Mouse (Mus musculus) olfactory bulb, adult 2 months (tissue): Measurements from ENCODE around the gene Fam110a. TPM values are rescaled to one million over a fixed set of nuclear protein-coding genes. Genes with fewer than 3 reads are reported as not detected.

Source experiments
- H3K27ac ChIP-seq: fragments of 200-500 bp; 2 replicates; pipeline ENCODE4 v1.5.1; 2012; ENCODE audit warnings: low read depth, low read length; ENCODE audit not compliant: insufficient read depth
- H3K4me1 ChIP-seq: fragments of 200-500 bp; 2 replicates; pipeline ENCODE4 v1.6.1; 2012; ENCODE audit warnings: low read length; ENCODE audit not compliant: control insufficient read depth, insufficient read depth
- H3K4me3 ChIP-seq: fragments of 200-500 bp; 2 replicates; pipeline ENCODE4 v1.5.1; 2012; ENCODE audit warnings: mild to moderate bottlenecking, low read depth, low read length, moderate library complexity; ENCODE audit not compliant: insufficient read depth
- CTCF ChIP-seq: fragments of 200-500 bp; IDR thresholded peaks from 2 replicates; pipeline ENCODE4 v1.5.1; 2012; ENCODE audit warnings: low read depth, mild to moderate bottlenecking, low read length, moderate library complexity; ENCODE audit not compliant: insufficient read depth
- POLR2A ChIP-seq: fragments of 200-500 bp; IDR thresholded peaks from 2 replicates; pipeline ENCODE4 v1.6.1; 2012; ENCODE audit warnings: mild to moderate bottlenecking, low read depth, low read length, moderate library complexity; ENCODE audit not compliant: insufficient read depth
- WGBS: fragments of 180-500 bp; shearing (Covaris S2); methylation state at CpG from one replicate; pipeline ENCODE4 v1.1.7; 2018; 5-methylcytosine and 5-hydroxymethylcytosine counted together
- polyA plus RNA-seq: library from polyadenylated mRNA; stranded (reverse); fragments of >200 nt; gene quantifications from 2 replicates; pipeline ENCODE4 v1.2.4, GENCODE M21; 2012; ENCODE audit warnings: low replicate concordance; ENCODE audit not compliant: missing spikeins, insufficient read depth, insufficient read length

Fam110a gene
- polyA plus RNA-seq, 1 experiment: not detected

DNA sequence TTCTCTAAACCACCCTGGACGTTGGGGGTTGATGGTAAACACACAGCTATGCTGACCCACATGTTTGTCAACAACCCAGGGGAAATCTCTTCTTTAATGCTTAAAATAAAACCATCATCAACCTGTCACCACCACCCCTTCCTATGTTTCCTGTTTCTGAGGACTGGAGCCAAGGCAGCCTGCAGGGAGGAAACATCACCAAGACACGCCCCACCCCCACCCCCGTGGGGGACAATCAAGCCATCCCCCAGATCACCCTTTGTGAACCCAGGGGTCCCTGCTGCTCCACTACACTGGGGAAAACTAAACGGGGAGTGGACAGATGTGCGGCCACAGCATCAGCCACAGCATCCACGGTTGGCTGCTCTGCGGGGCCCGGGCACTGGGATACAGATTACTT is 11.6 kb downstream of the Fam110a start:
- Histone ChIP-seq H3K27ac (no peak overlapping the region), H3K4me3 (no peak overlapping the region), H3K4me1 (peaks cover 40% of the 10 kb centered on the region)
- TF ChIP-seq POLR2A (no peak), CTCF (no peak)
- 79% methylated on average over 8 of the region's 8 CpGs for WGBS

DNA sequence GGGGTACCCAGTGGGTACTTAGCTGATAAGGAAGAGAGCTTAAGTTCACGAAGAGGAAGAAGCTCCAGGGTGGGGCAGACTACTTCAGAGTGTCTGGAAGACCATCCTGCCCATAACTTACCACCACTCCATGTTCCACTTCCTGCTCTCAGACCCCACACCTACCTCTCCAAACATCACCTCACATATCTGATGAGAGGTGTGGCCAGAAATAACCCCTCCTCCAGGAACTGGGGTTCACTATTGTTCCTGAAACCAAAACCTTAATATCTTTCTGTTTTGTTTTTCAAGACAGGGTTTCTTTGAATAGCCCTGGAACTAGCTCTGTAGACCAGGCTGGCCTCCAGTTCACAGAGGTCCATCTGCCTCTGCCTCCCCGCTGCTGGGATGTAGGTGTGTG is 12.2 kb downstream of the Fam110a start:
- TF ChIP-seq CTCF: no peak
- TF ChIP-seq POLR2A: no peak
- 85% methylated on average over 2 of the region's 2 CpGs for WGBS
- H3K4me1 ChIP-seq: peaks cover 35% of the 10 kb centered on the region
- H3K4me3 ChIP-seq: no peak overlapping the region
- no peak overlapping the region for H3K27ac ChIP-seq

DNA sequence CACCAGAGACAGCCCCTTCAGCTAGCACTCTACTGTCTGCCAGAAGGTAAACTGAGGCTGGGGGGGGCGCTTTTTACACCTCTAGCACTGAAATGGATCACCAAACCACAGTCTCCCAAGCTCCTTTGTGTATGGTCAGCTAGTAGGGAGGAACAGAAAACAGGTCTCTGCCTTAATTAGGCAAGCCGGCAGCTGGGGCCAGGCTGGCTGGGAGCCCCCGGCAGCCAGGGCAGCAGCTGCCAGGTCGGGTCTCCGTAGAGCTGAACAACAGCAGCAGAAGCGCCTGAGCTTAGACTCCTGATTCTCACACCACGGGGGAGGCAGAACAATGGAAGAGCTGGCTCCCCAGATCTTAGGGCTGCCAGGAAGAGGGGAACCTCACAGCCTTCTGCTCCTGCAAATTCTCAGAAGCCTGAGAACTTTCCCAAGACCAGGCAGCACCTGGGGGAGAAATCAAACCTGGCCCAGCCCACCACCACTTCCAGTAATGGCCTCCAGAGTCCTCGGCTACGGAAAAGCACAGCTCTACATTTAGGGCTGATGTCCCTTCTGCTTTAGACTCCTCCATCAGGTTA is 12.8 kb downstream of the Fam110a start:
- Histone ChIP-seq H3K4me1 (peaks cover 35% of the 10 kb centered on the region), H3K27ac (no peak overlapping the region), H3K4me3 (no peak overlapping the region)
- no peak for TF ChIP-seq CTCF
- no peak for TF ChIP-seq POLR2A
- 47% methylated on average over 9 of the region's 9 CpGs for WGBS

DNA sequence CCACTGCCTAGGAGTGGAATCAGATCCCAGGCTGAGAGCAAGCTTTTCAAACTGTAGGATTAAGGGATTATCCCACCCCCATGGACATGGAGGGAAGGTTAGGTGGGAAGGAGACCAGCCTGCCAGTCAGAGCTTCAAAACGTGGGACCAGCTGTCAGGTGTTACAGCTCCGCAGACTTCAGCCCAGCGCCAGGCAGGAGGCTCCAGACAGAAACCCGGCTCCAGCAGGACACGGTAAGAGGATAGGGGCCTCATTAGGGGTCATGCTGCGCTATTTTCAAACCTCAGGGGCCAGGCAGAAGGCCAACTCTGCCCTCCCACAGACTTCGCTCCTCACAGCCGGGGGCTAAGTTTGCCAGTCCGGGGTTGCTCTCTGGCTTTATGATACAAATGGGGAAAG is 16.0 kb downstream of the Fam110a start:
- TF ChIP-seq CTCF (no peak), POLR2A (no peak)
- Histone ChIP-seq H3K4me1 (peaks cover 22% of the 10 kb centered on the region), H3K27ac (no peak overlapping the region), H3K4me3 (no peak overlapping the region)
- WGBS: 38% methylated on average over 9 of the region's 9 CpGs

DNA sequence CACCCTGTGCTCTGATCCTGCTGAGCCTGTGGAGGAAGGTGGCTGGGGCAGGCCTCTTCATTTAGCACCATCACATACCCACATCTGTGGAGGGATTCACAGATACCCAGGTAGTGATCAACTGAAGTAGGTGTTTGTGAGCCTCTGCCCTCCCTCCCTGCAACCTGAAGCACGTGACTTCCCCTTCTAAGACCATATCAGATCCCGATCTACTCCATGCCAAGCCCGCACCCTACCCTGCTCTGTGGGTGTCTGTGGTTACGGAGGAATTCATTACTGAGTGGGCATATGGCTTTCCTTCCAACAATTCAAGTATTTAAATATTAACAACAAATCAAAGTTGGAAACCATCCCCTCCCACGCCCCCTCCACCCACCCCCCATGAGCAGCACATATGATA is 16.7 kb downstream of the Fam110a start:
- TF ChIP-seq CTCF: no peak
- TF ChIP-seq POLR2A: no peak
- no peak overlapping the region for H3K27ac ChIP-seq
- WGBS: 94% methylated on average over 5 of the region's 5 CpGs
- H3K4me1 ChIP-seq: peaks cover 16% of the 10 kb centered on the region
- no peak overlapping the region for H3K4me3 ChIP-seq

DNA sequence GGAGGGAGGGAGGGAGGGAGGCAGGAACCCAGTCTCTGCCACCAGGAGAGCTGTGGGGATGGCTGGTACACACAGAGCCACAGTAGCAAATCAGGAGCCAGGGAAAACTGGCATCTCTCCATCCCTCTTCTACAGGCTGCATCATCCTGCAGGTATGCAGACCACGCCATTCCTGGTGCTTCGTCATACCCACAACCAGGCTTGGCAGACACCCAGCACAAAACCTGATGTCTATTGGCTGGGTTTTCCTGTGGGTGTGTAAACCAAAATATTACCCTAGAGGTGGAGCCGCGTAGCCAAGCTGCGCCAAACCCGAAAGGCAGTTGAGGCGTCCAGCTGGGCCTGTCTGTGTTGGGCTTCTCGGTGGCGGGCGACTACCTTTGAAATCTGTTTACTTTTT is 17.5 kb downstream of the Fam110a start:
- Histone ChIP-seq H3K4me1 (peaks cover 16% of the 10 kb centered on the region), H3K4me3 (no peak overlapping the region), H3K27ac (no peak overlapping the region)
- no peak for TF ChIP-seq CTCF
- TF ChIP-seq POLR2A: no peak
- whole genome bisulfite sequencing: 67% methylated on average over 10 of the region's 10 CpGs

DNA sequence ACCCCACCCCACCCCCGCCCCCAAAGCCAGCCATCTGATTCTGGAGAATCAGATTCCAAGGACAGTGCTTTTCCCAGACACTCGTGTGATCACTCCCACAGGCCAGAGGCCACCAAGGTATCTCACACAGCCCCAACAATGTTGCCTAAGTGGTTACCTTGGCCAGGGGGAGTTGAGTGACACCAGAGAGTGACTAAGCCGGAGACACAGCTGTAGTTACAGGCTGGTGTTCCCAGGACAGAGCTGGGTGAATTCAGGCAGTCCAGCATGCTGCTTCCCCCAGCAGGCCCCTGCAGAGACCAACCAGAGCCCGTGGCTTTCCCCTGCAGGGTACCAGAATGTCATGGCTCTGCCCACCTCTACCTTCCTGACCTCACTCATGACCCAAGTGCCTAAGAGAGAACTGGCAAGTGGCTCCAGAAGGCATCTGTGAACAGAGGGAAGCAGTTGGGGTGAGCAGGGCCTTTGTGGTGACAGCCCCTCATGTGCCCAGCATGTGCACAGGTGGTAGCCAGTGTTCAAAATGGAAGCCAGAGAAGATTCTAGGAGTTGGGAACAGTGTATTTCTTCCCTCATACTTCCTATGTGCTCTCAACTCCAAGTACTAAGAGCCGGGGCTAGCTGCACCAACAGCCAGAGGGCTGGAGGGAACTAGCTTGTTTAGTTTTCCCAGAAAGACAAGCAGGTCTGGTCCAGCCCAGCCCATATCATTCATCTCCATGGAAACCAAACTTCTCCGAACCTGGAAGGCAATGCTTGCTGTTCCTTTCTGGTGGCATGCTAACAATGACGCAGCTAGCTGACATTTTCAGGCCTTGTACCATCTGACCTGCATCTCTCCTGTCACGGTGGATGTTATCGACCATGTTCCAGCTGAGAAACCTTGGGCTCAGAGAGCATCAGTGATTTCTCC is 18.5 kb downstream of the Fam110a start:
- 64% methylated on average over 9 of the region's 9 CpGs for WGBS
- no peak overlapping the region for H3K27ac ChIP-seq
- peaks cover 14% of the 10 kb centered on the region for H3K4me1 ChIP-seq
- TF ChIP-seq POLR2A (no peak), CTCF (no peak)
- no peak overlapping the region for H3K4me3 ChIP-seq

DNA sequence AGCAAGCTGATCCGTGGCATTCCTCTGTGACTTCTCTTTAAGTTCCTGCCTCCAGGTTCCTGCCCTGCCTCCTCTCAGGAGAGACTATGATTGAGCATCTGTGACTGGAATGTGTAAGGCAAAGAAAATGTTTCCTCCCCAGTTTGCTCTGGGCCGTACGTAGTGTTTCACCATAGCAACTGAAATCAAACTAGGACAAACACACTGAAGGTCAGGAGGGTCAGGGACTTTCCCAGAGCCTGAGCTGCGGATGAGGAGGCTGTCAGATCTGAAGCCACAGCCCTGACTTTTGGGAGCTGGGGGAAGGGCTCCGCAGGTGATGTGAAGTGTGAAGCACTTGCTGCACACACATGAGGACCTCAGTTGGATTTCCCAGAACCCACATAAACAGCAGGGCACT is 20.7 kb downstream of the Fam110a start:
- H3K4me3 ChIP-seq: no peak overlapping the region
- TF ChIP-seq POLR2A (no peak), CTCF (no peak)
- H3K27ac ChIP-seq: no peak overlapping the region
- H3K4me1 ChIP-seq: peaks cover 10% of the 10 kb centered on the region
- 80% methylated on average over 5 of the region's 5 CpGs for WGBS

DNA sequence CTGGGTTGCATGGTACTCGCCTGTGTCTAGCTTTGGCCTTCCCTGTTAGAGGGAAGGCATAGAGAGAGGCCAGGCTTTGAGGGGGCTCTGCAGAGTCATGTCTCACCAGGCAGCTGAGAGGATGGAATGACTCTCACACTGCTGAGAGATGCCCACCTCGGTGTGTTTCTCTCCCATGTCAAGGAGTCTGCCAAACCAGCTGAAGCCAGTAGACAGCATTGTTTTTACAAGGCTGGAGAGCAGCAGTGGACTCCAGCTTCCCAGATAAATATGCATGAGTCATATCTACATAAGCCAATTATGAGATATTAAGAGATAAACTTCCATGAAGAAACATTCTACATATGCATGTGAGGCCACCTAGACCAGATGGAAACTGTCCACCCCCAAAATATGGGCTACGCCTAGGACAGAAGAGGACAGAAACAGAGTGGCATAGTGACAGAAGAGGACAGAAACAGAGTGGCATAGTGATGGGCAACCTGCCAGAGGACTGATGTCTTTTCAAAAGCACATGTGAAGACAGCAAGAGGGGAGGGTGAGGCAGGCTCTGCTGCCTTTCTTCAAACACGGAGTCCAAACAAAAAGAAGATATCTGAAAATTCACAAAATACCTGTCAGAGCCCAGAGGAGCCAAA is 23.4 kb downstream of the Fam110a start:
- whole genome bisulfite sequencing: 71% methylated on average over 4 of the region's 4 CpGs
- TF ChIP-seq POLR2A: no peak
- TF ChIP-seq CTCF: no peak
- Histone ChIP-seq H3K4me1 (peaks cover 4% of the 10 kb centered on the region), H3K4me3 (no peak overlapping the region), H3K27ac (no peak overlapping the region)
